Mouse (Mus musculus) urinary bladder, adult 18-20 months (tissue): ENCODE data around the gene Jph4.
A peak's percentile ranks its signal among the peaks of the same experiment; 100 is the strongest.

ENCODE experiments used
- DNase-seq, 2 experiments: peaks; one replicate each; pipeline ENCODE4 v3.0.0; 2022; ENCODE audit warnings: low spot score in 2 of 2, mixed read lengths in 2 of 2

The Jph4 gene

DNA sequence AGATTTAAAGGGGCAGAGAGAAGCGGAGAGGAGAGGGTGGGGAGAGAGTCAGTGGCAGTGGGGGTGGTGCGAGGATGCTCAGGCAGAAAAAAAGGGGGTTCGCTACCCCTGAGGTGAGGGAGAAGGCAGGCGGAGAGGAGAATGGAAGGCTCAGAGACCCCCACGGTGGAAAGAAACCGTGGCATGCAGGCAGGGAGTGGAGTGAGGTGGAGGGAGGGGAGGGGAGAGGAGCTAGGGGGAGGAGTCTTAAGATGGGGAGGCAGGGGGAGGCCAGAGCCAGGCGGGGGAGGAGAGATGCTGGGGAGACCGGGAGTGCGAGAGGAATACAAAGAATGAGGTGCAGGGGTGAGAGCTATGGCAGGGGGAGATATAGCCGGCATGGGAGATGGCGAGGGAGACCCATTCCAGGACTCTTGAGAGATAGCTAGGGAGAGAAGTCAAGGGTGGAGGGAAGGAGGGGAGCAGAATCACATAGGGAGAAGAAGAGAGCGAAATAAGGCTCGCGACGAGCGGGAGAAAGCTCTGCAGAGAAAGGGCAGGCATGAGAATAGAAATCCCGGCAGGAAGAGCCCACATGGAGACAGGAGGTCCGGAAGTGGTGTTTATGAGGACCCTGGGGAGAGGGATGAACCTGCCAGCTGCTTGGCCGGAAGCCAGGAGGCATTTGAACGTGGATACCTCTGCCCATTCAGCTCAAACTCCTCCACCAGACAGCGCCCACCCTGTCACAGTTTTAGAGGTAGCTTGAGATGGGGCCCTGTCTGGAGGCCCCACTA, at the start of gene Jph4:
Gene Jph4 (minus strand): TSS at position 511 of the 776 bp plus-strand sequence.
- no peak for DNase-seq

DNA sequence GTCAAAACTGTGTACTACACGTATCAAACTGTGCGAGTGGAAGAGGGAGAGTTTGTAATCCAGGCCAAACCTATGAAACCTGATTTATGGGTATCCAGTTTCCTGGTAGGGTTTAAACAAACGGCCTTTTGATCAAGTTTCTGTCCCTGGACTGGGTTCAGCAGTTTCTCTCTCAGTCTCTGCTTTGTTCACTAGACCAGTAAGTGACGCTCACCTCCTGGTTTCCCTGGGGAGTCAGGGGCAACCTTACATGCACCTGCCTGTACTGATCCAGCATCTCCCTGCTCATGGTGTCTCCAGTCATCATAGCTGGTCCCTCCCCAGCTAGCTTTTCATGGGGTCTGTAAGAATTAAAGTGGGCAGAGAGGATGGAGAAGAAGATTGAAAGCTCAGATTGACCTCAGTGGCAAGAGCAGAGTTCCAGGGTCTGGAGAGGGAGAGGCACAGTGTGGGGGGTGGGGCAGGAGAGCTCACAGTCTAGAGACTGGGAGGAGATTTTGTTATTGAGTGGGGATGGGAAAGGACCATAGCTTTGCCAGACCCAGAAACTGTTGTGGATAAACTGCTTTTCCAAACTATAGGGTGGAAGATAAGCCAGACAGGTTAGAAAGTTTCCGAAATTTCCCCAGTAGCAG, 47.6 kb upstream of the Jph4 start:
- no peak for DNase-seq

DNA sequence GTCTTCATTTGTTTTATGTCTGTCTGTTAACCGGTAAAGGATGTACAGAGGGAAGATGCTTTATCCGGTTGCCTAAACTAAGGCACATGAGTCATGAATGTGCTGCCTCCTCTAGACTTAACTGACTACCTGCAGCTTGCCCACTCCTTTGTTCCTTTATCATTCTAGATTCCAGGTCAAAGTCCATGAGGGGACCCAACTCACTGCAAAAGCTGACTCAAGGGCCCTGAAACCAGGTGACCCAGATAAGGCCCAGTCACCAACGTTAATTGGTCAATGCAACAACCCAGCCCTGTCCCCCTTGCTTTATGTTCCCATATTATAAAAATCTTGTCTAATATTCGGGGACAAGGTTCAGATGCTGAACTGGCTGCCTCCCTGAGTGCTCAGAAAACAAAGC, 45.4 kb upstream of the Jph4 start:
- DNase-seq, result no peak

DNA sequence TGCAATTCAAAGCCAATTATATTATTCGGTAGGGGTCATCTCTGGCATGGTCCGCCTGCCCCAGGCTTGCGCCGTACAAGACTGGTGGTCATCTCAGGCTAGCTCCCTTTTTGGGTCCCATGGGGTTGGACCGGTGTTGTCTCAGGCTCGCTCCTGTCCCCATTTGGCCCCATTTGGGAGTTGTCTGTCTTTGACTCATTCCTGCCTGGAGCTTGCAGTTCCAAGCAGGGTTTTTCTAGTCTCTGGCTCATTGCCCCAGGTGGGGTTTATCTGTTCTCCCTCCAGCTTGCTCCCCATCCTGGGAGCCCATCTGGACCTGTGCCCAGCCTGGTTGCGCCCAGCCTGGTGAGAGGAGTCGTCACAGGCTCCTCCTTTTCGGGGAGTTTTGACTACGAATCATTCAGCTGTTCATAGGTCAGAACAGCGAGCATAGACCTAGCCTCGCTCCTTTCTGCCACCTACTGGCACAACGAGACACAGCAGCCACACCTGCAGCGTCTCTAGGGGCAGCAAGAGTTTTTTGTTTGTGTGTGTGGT, 44.4 kb upstream of the Jph4 start:
- peak; percentile 58 to 69 for DNase-seq

DNA sequence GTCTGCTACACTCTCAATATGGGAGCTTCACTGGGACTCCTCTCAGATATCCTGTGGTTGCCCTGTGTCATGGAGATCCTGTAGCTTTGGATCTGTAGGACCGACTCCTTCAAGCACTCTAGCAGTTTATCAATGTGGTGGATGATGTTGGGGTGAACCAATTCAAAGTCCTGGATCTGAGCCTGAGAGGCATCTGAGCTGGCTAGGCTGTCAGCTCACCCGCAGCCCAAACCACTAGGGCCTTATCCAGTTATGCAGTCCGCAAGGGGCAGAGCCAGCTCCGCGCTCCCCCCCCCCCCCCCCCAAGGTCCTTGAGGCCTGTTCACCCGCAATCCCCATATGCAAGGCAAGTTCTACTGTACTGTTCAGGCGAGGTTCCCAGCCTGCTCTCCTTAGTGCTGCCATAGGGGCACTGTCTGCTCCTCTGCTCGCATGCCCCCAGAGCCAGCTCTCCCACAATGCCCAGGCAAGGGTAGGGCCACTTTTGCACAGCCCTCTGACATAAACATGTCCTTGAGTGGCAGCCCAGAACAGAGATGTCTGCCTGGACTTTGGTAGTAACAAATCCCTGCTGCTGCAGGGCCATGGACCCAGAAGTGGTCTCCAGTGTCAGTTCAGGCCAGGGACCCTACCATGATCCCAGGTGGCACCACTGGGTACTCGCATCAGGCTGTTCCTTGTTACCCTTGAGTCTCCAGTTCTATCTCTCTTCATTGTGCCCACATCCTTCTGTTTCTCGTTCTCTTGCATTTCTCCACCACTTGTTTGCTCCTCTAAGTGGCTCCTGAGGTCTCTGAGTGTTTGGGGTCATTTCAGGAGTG, 43.7 kb upstream of the Jph4 start:
- no peak for DNase-seq

DNA sequence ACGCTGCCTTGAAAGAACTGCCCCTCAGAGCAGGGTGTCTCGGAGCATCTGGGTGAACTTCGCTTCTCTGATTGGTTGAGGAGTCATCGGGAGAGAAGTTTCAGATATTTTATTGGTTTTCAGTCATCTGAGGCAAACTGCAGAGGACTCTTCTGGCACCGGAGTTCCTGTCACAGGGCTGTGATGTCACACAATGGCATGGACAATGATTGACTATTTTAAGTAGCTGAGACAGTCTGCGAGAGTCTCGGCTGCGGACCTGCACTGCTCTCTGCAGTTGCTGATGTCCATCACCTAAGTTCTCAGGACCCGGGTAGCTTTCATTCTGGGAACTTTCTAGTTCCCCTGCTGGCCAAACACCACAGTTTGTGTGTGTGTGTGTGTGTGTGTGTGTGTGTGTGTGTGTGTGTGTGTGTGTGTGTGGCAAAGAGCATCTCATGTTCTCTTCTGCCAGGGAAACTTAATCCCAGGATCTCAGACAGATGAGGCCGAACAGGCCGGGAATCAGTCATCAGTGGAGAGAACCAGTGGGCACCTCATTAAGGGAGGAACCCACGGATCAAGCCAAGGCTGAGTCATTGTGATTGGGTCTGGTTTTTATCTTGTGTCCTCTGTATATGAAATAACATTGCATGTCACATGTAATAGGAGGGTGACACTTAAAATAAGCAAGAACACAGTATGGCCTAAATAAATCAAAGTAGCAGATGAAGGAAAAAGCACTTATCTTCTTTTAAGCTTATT, 40.8 kb upstream of the Jph4 start:
- DNase-seq, result no peak

DNA sequence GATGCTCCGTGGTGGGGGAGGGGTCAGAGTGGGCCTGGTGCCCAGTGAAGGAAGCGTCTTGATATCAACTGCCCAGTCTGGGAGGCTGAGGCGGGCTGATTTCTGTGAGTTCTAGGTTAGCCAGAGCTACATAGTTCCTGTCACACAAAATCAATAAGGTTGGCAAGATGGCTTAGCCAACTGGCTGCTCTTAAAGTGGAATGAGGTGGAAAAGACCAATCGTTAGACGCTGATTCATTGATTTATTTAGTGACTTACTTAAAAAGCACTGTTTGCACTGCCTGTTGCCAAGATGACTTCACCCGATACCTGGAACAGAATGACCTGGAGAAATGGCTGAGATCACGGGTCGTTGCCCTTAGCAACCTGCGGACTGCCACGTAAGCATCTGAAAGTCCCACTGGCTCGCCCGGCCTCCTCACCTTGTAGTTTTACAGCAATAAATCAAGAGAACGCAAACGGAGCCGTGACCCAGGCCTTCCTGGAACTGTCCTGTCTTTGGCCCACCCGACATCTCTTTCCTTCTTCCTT, 36.3 kb upstream of the Jph4 start:
- peak in 1 of 2 experiments; percentile 24 for DNase-seq

DNA sequence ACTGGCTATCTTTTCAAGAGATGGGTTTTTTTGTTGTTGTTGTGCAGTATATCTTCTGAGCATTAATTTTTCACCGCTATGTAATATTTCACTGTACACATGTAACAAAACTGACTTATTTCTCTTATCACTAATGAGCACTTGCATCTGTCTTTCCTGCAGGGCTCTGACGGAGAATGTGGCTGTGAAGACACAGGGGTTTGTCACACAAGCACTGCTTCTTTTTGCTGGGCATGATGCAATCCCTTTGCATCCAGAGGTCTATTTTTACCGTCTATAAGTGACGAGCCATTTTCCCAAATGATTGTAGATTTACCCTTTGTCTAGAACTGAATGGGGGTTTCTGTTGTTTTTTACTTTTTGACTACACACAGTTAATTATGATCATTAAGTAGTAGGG, 35.4 kb upstream of the Jph4 start:
- DNase-seq, result no peak

DNA sequence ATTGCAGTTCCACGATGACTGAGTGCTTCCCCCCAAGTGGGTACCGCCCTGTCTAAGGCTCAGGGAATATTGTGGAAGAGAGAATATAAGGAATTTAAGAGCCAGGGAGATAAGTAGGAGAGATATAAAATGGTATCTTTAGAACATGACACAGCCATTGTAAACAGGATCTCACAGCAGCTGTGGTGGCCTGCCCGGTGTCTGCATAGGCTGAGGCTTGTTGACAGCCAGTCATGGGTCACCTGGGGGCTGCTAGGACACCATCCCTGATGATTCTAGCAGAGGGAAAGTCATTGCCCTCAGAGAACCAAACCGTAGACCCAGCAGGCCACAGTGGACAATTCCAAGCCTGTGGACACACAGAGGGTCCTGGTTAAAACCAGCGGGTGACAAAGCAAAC, 34.2 kb upstream of the Jph4 start:
- no peak for DNase-seq

DNA sequence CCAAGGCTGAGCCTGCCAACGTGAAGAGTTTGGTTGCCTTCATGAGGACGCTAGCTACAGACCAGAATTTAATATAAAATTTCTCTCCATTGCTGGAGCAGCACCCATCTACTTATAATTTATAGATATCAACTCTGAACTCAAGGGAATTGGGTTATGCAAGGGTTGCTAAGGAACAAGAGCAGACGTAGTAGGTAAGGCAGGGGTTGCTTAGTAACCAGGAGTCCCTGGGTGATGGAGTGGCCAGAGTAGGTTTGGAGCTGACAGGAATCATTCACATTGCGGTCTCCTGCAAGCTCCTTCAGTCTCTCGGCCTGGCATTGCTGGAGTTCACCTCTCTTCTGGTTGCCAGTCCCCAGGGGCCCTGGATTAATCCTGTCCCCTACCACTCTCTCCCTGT, 32.3 kb upstream of the Jph4 start:
- no peak for DNase-seq

DNA sequence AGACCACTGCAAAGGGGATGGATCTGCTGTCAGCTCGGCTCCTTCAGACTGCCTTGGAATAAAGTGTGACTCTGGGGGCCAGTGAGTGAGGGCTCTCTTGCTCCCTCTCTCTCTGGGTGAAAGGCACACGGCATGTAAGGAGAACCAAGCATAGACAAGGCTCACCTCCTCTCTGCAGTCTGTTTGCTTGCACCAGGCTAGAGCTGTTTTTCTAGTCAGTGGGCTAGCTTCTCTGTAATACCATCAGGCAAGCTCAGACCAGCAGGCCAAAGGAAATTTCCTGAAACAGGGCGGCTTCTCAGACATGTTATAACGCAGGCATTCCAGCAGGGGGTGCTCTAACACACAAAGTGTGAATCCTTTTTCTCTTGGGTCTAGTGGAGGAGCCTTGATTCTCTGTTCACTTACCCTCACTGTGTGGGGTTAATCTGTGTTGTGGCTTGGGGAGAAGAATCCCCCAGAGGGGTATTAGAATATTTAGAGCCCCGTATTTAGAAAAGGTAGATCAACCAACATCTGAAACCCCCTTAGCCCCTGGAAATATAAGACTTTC, 31.7 kb upstream of the Jph4 start:
- peak in 1 of 2 experiments; percentile 17 for DNase-seq

DNA sequence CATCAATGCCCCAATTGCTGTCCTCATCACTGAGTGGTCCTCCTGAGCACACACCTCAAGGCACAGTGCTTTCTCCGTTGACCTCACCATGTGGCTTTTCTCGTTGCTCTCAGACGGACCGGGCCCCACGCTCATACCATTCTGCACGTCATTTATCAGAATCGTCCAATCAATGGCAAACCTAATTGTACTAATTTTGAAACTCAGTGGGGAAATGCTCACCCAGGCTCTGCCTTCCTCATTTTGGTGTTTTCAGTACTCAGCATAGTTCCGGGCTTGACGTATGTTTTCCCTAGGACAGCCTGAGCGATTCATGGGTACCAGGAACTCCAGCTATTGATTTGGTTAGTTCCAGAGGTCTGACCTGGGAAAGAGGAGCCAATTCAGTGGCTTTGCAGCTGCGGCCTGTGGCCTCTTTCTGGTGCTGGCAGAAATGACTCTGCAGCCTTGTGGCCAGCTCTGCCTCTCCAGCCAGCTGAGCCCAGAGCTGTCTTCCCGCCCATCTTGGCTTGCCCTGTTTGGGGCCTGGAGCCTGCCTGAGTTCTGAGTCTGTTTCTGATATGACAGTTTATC, 30.2 kb upstream of the Jph4 start:
- DNase-seq, result no peak

DNA sequence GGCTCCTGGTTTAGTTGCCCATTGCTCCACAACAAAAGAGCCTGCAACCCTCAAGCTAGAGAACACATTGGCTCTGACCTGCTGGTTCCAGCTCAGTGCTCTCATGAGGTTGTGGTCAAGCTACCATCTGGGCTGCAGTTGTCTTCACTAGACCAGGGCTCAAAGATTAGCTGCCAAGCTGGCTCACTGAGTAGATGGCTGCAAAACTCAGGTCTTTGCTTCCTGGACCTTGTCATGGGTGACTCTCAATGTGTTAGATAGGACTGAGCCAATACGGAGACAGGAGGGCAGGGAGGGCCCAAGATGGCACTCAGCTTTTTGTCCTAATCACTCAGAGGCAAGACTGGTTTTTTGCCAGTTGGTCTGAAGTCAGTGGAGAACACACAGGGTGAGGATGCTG, 29.6 kb upstream of the Jph4 start:
- no peak for DNase-seq

DNA sequence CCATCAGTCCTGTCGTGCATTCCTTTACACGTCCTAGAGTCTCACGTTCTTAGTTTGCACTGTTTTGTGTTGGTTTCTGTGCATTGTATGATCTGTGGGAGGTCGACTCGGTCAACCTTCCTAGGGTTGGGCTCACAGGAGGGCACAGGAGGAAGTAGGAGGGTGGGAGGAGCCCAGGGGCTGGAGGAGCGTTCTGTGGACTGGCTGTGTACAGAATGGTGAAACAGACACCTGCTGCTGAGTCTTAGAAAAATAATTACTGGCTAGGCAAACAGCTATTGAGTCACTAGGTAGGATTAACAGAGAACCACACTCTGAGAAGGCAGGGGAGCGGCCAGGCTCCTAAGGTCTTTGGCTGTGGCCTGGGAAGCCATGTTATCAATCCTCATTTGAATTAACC, 22.6 kb upstream of the Jph4 start:
- no peak for DNase-seq

DNA sequence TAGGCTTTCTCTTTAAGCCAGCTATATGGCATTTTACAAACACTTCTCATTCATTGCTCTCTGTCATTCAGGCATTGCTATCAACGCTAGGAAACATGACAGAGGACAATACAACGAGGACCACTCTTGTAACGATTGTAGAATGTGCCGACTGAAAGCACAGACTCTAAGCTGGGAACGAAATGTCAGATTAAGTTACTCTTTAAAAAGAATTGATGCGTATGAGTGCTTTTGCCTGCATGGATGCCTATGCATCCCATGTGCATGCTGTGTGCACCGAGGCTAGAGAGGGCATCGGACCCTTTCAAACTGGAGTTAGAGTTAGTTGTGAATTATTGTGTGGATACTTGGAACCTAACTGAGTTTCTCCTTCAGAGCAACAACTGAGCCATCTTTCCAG, 18.9 kb upstream of the Jph4 start:
- DNase-seq, result no peak

DNA sequence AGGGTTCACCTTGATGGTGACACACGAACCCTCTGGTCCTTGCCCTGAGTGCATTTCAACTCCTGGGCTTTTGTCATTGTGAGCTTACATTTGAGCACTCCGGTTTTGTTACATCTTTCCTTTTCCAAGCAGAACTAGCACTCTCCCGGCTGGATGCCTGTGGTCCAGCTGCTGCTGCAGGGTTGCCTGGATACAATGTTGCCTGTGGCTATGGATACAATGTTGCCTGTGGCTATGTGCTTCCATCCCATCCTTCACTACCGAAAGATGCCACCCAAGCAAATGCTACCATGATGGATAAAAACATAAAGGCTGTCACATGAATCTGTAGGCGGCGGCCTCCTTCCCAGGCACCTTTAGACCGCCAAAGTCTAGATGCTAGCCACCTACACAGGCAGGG, 9.8 kb upstream of the Jph4 start:
- no peak for DNase-seq

DNA sequence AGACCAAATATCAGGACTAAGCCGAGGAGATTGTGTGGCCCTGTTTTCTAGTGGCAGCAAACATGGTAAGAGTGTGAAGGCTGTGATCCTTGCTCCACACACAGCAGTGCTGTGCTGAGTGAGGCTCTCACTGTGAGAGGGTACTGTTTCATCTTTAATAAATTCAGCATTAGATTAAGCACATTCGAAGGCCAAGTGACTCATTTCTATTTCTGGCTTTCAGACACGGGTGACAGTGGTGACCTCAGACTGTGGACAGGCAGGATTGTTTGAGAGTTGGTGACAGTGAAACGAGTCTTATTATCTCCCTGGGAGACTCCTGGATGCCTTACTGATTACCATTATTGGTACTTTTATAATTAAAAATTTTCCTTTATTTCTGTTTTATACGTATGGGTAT, 9.0 kb upstream of the Jph4 start:
- DNase-seq, result no peak

DNA sequence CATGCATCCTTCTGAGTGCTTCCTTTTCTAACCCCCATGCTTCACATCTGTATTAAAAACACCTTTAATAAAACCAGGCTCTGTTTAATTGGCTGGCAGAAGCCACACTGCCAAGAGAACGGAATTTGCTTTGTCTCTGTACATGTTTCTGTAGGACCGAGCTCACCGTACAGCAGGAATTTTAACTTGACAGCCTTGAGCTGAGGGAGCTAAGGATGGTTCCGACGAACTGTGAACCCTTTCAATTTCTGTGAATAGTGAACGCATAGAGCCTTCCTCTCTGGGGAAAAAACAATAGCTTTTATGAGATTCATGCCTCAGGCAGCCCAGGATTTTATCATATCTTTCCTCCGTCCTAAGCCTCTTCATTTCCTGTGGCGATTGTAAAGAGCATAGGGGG, 5.6 kb upstream of the Jph4 start:
- no peak for DNase-seq

DNA sequence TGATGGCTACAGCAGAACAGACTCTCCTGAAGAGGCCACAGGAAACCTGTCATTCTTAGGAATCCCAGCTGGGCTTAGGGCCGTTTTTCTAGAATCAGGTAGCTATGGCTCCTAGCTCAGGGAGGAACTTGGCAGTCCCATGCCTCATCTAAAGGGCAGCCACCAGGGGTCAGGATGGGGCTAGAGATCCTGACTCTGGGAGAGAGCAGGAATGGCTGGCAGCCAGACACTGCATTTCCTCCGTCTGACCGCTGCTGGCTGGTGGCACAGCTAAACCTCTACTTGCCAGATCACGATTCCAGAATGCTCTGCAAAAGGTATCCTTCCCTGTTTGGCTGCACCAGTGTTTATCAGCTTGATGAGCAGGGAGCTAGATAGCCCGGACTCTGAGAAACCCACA, 5.2 kb upstream of the Jph4 start:
- DNase-seq, result peak; percentile 52 to 58

DNA sequence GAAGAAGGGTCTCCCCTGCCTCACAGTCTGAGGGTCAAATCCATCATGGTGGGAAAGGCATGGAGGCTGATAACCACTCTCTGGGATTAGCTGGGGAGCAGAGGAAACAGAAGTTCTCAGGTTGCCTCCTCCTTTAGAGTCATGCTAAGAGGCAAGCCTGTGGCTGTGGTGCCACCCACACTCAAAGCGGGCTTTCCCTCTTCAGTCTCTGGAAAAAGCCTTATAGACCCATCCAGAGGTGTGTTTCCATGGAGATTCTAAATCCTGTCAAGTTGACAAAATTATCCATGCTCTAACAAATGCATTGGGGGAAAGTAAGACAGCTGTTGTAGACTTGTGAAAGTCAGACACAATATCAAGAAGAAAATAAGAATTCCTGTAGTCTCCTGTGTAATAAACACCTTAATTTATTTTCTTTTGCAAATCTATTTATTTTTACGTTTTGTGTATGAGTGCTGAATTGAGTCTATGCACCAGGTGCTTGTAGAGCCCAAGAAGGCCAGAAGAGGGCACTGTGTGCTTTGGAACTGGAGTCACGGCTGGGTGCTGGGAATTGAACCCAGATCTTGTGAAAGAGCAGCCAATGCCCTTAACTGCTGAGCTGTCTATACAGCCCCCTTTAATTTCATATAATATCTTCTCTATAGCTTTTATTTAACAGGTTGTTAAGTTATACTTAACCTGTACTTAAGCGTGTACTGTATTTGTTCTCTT, 2.8 kb upstream of the Jph4 start:
- no peak for DNase-seq
